Mouse (Mus musculus): ENCODE data around the gene Rere. TPM values are rescaled to one million over a fixed set of nuclear protein-coding genes. Genes with fewer than 3 reads are reported as not detected.
A peak's percentile ranks its signal among the peaks of the same experiment; 100 is the strongest.

The Rere gene
- polyA plus RNA-seq (2015; fragmentation: Nextera tagmentation; extraction: Ambion mirVana): 26.1 and 32.9 TPM in 2 replicates

GRCm38 (mm10) chr4:150281018-150281761 is at the start of gene Rere:
TSS of gene Rere (plus strand) at chr4:150281646.
- H3K4me1 ChIP-seq: peaks cover 35% of the 10 kb centered on the region
- no peaks in the 10 kb centered on the region for H3K9me3 ChIP-seq (replicated peaks)
- ATAC-seq: peak; percentile 99
- H3K4me2 ChIP-seq: peak within 1 kb of the TSS; percentile 79
- no peaks in the 10 kb centered on the region for H3K27me3 ChIP-seq
- peak within 1 kb of the TSS; percentile 98 for H3K4me3 ChIP-seq
- no peaks in the 10 kb centered on the region for H3K36me3 ChIP-seq (ENCODE audit: poor library complexity, severe bottlenecking)
- H3K27ac ChIP-seq: peak within 1 kb of the TSS; percentile 99
- H3K9ac ChIP-seq: peak within 1 kb of the TSS; percentile 100
- WGBS: under 1% methylated on average over 59 of the region's 60 CpGs

GRCm38 (mm10) chr4:150231871-150232270 is 49.6 kb upstream of the Rere start:
- Histone ChIP-seq H3K9ac (no peak overlapping the region), H3K27me3 (no peaks in the 10 kb centered on the region), H3K9me3 (replicated peaks) (no peaks in the 10 kb centered on the region), H3K4me2 (no peak overlapping the region), H3K36me3 (ENCODE audit: poor library complexity, severe bottlenecking) (no peaks in the 10 kb centered on the region), H3K27ac (no peak overlapping the region), H3K4me3 (no peak overlapping the region), H3K4me1 (peaks cover 49% of the 10 kb centered on the region)
- 60% methylated on average over 8 of the region's 8 CpGs for WGBS
- ATAC-seq: no peak

DNA sequence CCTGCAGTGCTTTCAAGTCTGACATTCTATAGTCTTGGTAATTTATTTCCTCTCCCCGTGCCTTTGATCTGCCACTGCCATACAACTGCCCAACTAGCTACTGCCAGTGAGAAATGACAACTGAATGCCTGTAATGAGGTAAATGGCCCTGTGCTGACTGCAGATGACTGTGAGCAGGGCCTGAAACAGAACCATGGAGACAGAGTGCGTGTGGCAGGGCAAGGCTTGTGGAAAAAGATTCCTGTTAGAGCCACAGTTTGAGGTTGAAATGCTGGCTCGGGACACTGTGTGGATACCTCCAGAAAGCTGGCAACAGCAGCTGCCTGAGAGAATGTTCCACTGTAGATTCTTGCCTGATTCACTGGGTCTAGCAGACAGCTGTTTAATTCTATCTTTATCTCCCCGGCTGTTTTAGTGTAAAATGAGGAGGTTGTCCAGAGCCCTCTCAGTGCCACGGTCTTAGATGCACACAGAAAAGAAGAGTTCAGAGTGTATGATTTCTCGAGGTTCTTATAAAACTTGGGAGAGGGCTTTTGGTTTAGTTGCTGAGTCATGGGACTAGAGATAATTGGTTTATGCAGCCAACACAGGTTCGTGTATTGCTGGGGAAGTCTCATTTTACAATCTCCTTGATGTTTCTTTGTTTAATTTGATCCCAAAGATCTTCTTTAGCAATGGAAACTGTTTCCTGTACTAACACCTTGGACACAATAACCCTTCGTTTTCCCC is 46.7 kb upstream of the Rere start:
- ATAC-seq: no peak
- 26% methylated on average over 8 of the region's 8 CpGs for WGBS
- Histone ChIP-seq H3K4me1 (peaks cover 49% of the 10 kb centered on the region), H3K27me3 (no peaks in the 10 kb centered on the region), H3K27ac (peak overlapping the region; percentile 49; the same call in 1 of the 2 replicates), H3K9ac (0 out of 2 replicates have a peak overlapping the region, but pooled peaks have one; percentile 3), H3K36me3 (ENCODE audit: poor library complexity, severe bottlenecking) (no peaks in the 10 kb centered on the region), H3K9me3 (replicated peaks) (no peaks in the 10 kb centered on the region), H3K4me2 (no peak overlapping the region), H3K4me3 (no peak overlapping the region)

DNA sequence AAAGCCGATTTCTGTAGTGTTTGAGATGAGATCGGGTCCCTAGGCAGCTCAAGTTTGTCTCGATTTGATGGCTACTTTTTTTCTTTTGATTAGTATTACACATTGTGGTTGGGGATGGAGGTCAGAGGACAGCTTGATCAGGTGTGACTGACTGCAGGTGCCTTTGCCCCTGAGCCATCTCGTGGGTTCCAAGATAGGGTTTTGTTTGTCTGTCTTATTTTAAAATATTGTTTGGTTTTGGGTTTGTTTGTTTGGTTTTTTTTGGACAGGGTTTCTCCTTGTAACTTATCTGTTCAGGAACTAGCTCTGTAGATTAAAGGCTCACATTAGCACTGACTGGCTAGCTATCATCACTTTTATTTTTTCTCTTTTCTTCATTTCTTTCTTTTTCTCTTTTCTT is 45.9 kb upstream of the Rere start:
- Histone ChIP-seq H3K36me3 (ENCODE audit: poor library complexity, severe bottlenecking) (peaks cover 3% of the 10 kb centered on the region), H3K27ac (no peak overlapping the region; the same call in 1 of the 2 replicates), H3K4me1 (peaks cover 49% of the 10 kb centered on the region), H3K27me3 (no peaks in the 10 kb centered on the region), H3K9ac (no peak overlapping the region), H3K9me3 (replicated peaks) (no peaks in the 10 kb centered on the region), H3K4me2 (no peak overlapping the region), H3K4me3 (no peak overlapping the region)
- no peak for ATAC-seq
- 62% methylated on average over 4 of the region's 4 CpGs for WGBS

DNA sequence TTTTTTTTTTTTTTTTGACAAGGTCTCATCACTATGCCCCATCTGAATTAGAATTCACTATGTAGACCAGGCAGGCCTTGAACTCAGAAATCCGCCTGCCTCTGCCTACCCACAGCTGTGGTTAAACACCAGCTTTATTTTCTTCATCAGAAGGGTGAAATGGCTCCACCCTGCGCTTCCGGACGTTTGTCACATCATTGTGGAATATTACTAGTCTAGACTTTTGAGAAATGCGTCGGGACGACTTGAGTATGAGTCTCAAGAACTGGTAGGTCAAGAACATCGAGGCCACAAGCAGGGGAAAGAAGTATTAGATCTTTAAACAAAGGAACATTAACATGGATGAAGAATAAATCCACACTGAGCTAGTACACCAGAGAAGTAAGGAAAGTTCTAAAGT is 45.4 kb upstream of the Rere start:
- Histone ChIP-seq H3K9me3 (replicated peaks) (no peaks in the 10 kb centered on the region), H3K4me1 (peaks cover 47% of the 10 kb centered on the region), H3K36me3 (ENCODE audit: poor library complexity, severe bottlenecking) (peaks cover 7% of the 10 kb centered on the region), H3K4me2 (peak overlapping the region; percentile 74), H3K27me3 (no peaks in the 10 kb centered on the region), H3K27ac (peak overlapping the region; percentile 98), H3K9ac (peak overlapping the region; percentile 87), H3K4me3 (peak overlapping the region; percentile 83)
- no peak for ATAC-seq
- WGBS: 78% methylated on average over 8 of the region's 8 CpGs

- H3K4me1 ChIP-seq: peaks cover 51% of the 10 kb centered on the region
- no peaks in the 10 kb centered on the region for H3K9me3 ChIP-seq (replicated peaks)
- H3K4me2 ChIP-seq: peak within 1 kb of the TSS; percentile 74
- H3K9ac ChIP-seq: peak within 1 kb of the TSS; percentile 87
- under 1% methylated on average over 58 of the region's 78 CpGs for WGBS
- peak; percentile 97 for ATAC-seq
- no peaks in the 10 kb centered on the region for H3K27me3 ChIP-seq
- peaks cover 14% of the 10 kb centered on the region for H3K36me3 ChIP-seq (ENCODE audit: poor library complexity, severe bottlenecking)
- H3K27ac ChIP-seq: peak within 1 kb of the TSS; percentile 98
- peak within 1 kb of the TSS; percentile 83 for H3K4me3 ChIP-seq
Measured at GRCm38 (mm10) chr4:150236521-150237481, 44.6 kb upstream of the Rere start, which contains the start of gene Eno1. TSS of gene Eno1 (plus strand) at chr4:150236721.

- Histone ChIP-seq H3K4me1 (peaks cover 57% of the 10 kb centered on the region), H3K9ac (peak overlapping the region; percentile 87), H3K27ac (peak overlapping the region; percentile 98), H3K36me3 (ENCODE audit: poor library complexity, severe bottlenecking) (peaks cover 24% of the 10 kb centered on the region), H3K9me3 (replicated peaks) (no peaks in the 10 kb centered on the region), H3K4me2 (peak overlapping the region; percentile 74), H3K27me3 (no peaks in the 10 kb centered on the region), H3K4me3 (peak overlapping the region; percentile 83)
- no peak for ATAC-seq
- WGBS: under 1% methylated on average over 21 of the region's 21 CpGs
Measured at GRCm38 (mm10) chr4:150237636-150238361, 43.6 kb upstream of the Rere start.

DNA sequence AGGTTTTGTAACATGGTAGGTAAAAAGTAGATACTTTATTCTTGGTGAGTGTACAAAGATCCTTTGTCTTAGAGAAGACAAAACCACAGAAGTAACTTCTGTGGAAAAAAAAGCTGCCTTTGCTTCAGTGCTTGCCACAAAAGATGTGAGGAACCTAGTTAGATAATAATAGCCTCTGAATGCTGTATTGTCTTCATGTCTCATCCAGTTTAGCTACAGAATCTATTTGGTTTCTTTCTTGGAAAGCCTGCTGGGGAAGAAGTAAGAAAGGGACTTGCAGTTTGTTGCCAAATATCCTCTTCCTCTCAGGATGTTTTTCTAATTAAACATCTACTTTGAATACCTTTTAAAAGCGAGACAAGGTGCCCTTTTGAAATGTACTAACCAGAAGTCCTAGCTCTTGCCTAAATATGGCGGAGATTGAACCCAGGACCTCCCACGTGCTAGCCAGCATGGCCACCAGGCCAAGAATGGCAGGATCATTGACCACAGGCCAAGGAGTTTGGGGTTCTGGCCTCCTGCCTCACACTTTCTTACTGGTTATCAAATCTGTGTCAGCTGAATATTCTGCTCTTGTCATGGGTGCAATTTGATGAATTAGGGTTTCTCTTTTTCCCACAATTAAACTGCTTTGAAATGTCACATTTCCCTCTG is 42.9 kb upstream of the Rere start:
- H3K4me2 ChIP-seq: peak overlapping the region; percentile 74
- H3K4me3 ChIP-seq: peak overlapping the region; percentile 83
- H3K9ac ChIP-seq: peak overlapping the region; percentile 87
- WGBS: 2% methylated on average over 3 of the region's 3 CpGs
- peak overlapping the region; percentile 98; the same call in 1 of the 2 replicates for H3K27ac ChIP-seq
- H3K4me1 ChIP-seq: peaks cover 57% of the 10 kb centered on the region
- H3K27me3 ChIP-seq: no peaks in the 10 kb centered on the region
- ATAC-seq: no peak
- peaks cover 32% of the 10 kb centered on the region for H3K36me3 ChIP-seq (ENCODE audit: poor library complexity, severe bottlenecking)
- H3K9me3 ChIP-seq (replicated peaks): no peaks in the 10 kb centered on the region

GRCm38 (mm10) chr4:150239087-150239480 is 42.4 kb upstream of the Rere start:
- peaks cover 57% of the 10 kb centered on the region for H3K4me1 ChIP-seq

DNA sequence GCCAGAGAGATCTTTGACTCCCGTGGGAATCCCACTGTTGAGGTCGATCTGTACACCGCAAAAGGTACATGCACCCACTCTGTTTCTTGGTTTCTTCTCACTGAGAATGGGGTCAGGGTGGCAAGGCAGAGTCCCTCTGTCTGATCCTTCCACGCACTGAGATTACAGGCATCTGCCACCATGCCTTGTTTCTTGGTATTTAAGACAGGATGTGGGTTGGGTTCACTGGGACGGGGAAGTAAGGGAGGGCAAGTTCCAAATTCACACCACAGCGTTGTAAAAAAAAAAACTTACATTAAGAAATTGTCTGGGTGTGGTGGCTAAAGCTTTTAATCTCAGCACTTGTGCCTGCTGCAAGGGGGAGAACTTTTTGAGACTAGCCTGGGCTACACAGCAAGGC is 41.9 kb upstream of the Rere start:
- H3K4me1 ChIP-seq: peaks cover 54% of the 10 kb centered on the region

More at GRCm38 (mm10) chr4:150239087-150239480, 42.4 kb upstream of the Rere start:
- no peak for ATAC-seq
- Histone ChIP-seq H3K27ac (no peak overlapping the region; the same call in 1 of the 2 replicates), H3K9me3 (replicated peaks) (no peaks in the 10 kb centered on the region), H3K4me3 (peak overlapping the region; percentile 83), H3K36me3 (ENCODE audit: poor library complexity, severe bottlenecking) (peaks cover 37% of the 10 kb centered on the region), H3K4me2 (peak overlapping the region; percentile 74), H3K9ac (peak overlapping the region; percentile 87), H3K27me3 (no peaks in the 10 kb centered on the region)
- 28% methylated on average over 5 of the region's 5 CpGs for WGBS

More for the DNA sequence above, 41.9 kb upstream of the Rere start:
- WGBS: 42% methylated on average over 6 of the region's 6 CpGs
- H3K27ac ChIP-seq: no peak overlapping the region; the same call in 1 of the 2 replicates
- H3K27me3 ChIP-seq: no peaks in the 10 kb centered on the region
- ATAC-seq: no peak
- H3K36me3 ChIP-seq (ENCODE audit: poor library complexity, severe bottlenecking): peaks cover 41% of the 10 kb centered on the region
- peak overlapping the region; percentile 87; the same call in 1 of the 2 replicates for H3K9ac ChIP-seq
- H3K4me3 ChIP-seq: peak overlapping the region; percentile 83
- H3K4me2 ChIP-seq: peak overlapping the region; percentile 74
- no peaks in the 10 kb centered on the region for H3K9me3 ChIP-seq (replicated peaks)
